Mouse (Mus musculus) stomach, postnatal 0 days (tissue): ENCODE data around the gene Grid2ip. TPM values are rescaled to one million over a fixed set of nuclear protein-coding genes. Genes with fewer than 3 reads are reported as not detected.
"Not testable (repeated sequence)": the region's sequence is repeated elsewhere in the genome, so short reads cannot be mapped to it uniquely, and the experiment has no call there.

Source experiments
- ATAC-seq: fragments of 200-750 bp; cut with Nextera tagmentation; 2 replicates; pipeline ENCODE4 v1.8.0; 2017; ENCODE audit not compliant: low FRiP score, low TSS enrichment
- DNase-seq: peaks from one replicate; pipeline ENCODE4 v3.0.0-alpha.2; 2016; ENCODE audit warnings: low spot score
- H3K27ac ChIP-seq: fragments of 300-500 bp; sonication (generic); replicated peaks from 2 replicates; pipeline ENCODE4 v1.5.1; 2014; ENCODE audit warnings: mild to moderate bottlenecking, control low read depth
- H3K27me3 ChIP-seq: fragments of 300-500 bp; sonication (generic); 2 replicates; pipeline ENCODE4 v1.6.1; 2014; ENCODE audit warnings: low read length; ENCODE audit not compliant: control insufficient read depth, insufficient read depth
- H3K36me3 ChIP-seq: fragments of 300-500 bp; sonication (generic); 2 replicates; pipeline ENCODE4 v1.6.1; 2014; ENCODE audit warnings: low read length, mixed read lengths; ENCODE audit not compliant: control insufficient read depth, insufficient read depth
- H3K4me1 ChIP-seq: fragments of 300-500 bp; sonication (generic); replicated peaks from 2 replicates; pipeline ENCODE4 v1.6.1; 2014; ENCODE audit warnings: antibody characterized with exemption; ENCODE audit not compliant: control insufficient read depth, insufficient read depth
- H3K4me2 ChIP-seq: fragments of 300-500 bp; sonication (generic); replicated peaks from 2 replicates; pipeline ENCODE4 v1.6.1; 2014; ENCODE audit warnings: low read depth, mild to moderate bottlenecking, control low read depth, moderate library complexity
- H3K4me3 ChIP-seq: fragments of 300-500 bp; sonication (generic); 2 replicates; pipeline ENCODE4 v1.5.1; 2014; ENCODE audit warnings: low read depth, low read length, control low read depth
- H3K9ac ChIP-seq: fragments of 300-500 bp; sonication (generic); 2 replicates; pipeline ENCODE4 v1.6.1; 2014; ENCODE audit warnings: mild to moderate bottlenecking, low read length, control low read depth, mixed read lengths
- H3K9me3 ChIP-seq: fragments of 300-500 bp; sonication (generic); 2 replicates; pipeline ENCODE4 v1.6.1; 2016; ENCODE audit warnings: low read length; ENCODE audit not compliant: control insufficient read depth
- CTCF ChIP-seq: IDR thresholded peaks from 2 replicates; pipeline ENCODE4 v1.5.1; 2016; ENCODE audit warnings: antibody characterized with exemption, low read depth, mild to moderate bottlenecking, moderate library complexity
- EP300 ChIP-seq: optimal IDR thresholded peaks from 2 replicates; pipeline ENCODE3; 2016; ENCODE audit warnings: antibody characterized with exemption
- WGBS: fragments of 180-500 bp; shearing (Covaris S2); extraction: QIAGEN DNeasy Blood & Tissue Kit; methylation state at CpG from one replicate; pipeline ENCODE4 v1.1.7; 2014; 5-methylcytosine and 5-hydroxymethylcytosine counted together
- polyA plus RNA-seq: library from polyadenylated mRNA; unstranded; fragments of >200 nt; fragmentation: Nextera tagmentation; extraction: Ambion mirVana; gene quantifications from 2 replicates; pipeline ENCODE4 v1.2.1, GENCODE M21; 2015

The Grid2ip gene
- polyA plus RNA-seq, 1 experiment from 2014 or later: 0.86 TPM

DNA sequence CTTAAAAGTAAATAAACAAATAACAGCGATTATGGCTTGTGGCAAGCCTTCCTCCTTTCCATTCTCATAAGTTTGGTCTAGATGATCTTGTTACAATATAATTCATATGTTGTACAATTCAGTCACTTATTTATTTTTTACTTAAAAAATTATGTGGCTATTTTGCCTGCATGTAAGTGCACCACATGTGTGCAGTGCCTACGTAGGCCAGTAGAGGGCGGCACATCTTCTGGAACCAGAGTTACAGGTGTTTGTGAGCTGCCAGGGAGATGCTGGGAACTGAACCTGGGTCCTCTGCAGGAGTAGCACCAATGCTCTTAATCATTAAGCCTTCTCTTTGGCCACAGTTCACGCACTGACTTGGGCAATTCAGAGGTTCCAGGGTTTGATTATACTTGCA lies 19.0 kb downstream of the Grid2ip start:
- no peak overlapping the region for H3K9ac ChIP-seq
- H3K9me3 ChIP-seq: no peaks in the 10 kb centered on the region
- ATAC-seq (no peak), DNase-seq (no peak)
- WGBS: 87% methylated on average over 4 of the region's 4 CpGs
- no peak overlapping the region for H3K4me3 ChIP-seq
- H3K4me1 ChIP-seq: no peaks in the 10 kb centered on the region
- no peak overlapping the region for H3K27ac ChIP-seq
- H3K27me3 ChIP-seq: no peaks in the 10 kb centered on the region; the same call in 1 of the 2 replicates
- no peaks in the 10 kb centered on the region for H3K36me3 ChIP-seq
- TF ChIP-seq CTCF (peak; percentile 56), EP300 (no peak)
- no peak overlapping the region for H3K4me2 ChIP-seq

DNA sequence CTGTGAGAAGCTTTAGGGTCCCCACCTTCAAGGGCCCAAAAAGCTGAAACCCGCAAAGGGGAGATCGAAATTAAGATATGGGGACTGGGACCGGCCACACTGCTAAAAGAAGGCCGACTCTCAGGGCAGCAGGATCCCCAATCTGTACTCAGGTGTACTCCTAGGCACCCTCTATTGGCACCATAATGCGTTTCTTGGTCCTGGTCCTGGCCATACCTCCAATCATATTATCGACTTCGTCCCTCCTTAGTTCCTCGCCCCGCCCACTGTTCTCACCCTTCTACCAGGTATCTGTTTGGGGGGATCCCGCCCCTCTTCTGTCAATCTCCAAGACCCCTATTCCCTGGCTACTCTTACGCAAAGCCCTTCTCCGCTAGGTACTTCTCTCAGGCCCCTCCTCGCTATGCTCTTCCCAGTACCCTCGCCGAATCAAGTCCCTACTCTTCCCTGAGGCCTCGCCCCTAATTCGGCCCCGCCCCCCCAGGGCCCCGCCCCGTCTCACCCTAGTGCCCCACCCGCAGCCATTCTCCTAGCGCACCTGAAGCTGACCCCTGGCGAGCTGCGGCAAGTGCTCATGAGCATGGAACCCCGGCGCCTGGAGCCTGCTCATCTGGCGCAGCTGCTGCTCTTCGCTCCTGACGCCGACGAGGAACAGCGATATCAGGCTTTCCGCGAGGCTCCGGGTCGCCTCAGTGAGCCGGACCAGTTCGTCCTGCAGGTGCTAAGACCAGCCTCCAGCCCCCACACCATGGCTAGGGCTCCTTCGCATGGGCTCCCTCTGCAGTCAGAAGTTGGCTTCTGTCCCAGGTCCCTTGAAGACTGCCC lies 29.9 kb downstream of the Grid2ip start:
- TF ChIP-seq EP300: no peak
- TF ChIP-seq CTCF: peak; percentile 33; the same call in 1 of the 2 replicates
- H3K4me1 ChIP-seq: peaks cover 7% of the 10 kb centered on the region; the same call in 1 of the 2 replicates
- 10% methylated on average over 39 of the region's 39 CpGs for whole genome bisulfite sequencing
- peak; percentile 91 for DNase-seq
- H3K9me3 ChIP-seq: no peaks in the 10 kb centered on the region
- H3K27ac ChIP-seq: no peak overlapping the region; the same call in 1 of the 2 replicates
- peak overlapping the region; percentile 62 for H3K4me2 ChIP-seq
- no peaks in the 10 kb centered on the region for H3K36me3 ChIP-seq
- peak overlapping the region; percentile 31 for H3K4me3 ChIP-seq
- ATAC-seq: peak; percentile 84
- H3K27me3 ChIP-seq: no peaks in the 10 kb centered on the region
- 0 out of 2 replicates have a peak overlapping the region, but pooled peaks have one; percentile 13 for H3K9ac ChIP-seq

DNA sequence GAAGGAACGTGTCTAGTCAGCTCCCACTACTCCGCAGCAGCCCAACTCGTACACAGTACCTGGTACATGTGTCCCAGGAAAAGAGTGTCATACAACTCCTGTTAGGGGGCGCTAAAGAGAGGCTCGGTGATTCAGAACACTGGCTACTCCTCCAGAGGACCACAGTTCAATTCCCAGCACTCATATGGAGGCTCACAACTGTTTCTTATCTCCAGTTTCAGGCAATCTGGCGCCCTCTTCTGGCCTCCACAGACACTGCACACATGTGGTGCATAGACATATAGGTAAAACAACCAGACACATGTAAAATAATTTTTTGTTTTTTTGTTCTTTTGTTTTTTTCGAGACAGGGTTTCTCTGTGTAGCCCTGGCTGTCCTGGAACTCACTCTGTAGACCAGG lies 37.0 kb downstream of the Grid2ip start:
- ATAC-seq: no peak
- WGBS: 83% methylated on average over 7 of the region's 7 CpGs

DNA sequence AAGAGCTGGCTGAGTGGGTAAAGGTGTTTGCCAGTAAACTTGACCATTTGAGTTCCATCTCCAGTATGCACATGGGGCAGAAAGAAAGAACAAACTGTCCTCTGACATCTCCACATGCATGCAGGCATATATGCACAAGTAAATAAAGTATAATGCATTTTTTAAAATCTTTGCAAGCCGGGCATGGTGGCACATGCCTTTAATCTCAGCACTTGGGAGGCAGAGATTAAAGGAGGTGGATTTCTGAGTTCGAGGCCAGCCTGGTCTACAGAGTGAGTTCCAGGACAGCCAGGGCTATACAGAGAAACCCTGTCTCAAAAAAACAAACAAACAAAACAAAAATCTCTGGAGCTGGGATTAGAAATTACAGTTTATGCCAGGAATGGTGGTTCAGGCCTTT lies 37.8 kb downstream of the Grid2ip start:
- not testable (repeated sequence) for H3K4me2 ChIP-seq, H3K4me1 ChIP-seq, H3K4me3 ChIP-seq, H3K27me3 ChIP-seq, H3K9me3 ChIP-seq, H3K9ac ChIP-seq, DNase-seq, H3K36me3 ChIP-seq, H3K27ac ChIP-seq, ATAC-seq
- WGBS: 91% methylated on average over 2 of the region's 2 CpGs

More for the DNA sequence above, 37.0 kb downstream of the Grid2ip start:
- TF ChIP-seq EP300 (no peak), CTCF (peak; percentile 46)
- no peaks in the 10 kb centered on the region for H3K36me3 ChIP-seq
- no peak overlapping the region for H3K4me3 ChIP-seq
- H3K27me3 ChIP-seq: no peaks in the 10 kb centered on the region
- no peak overlapping the region for H3K27ac ChIP-seq
- H3K4me2 ChIP-seq: no peak overlapping the region
- H3K9ac ChIP-seq: no peak overlapping the region
- H3K9me3 ChIP-seq: no peaks in the 10 kb centered on the region
- H3K4me1 ChIP-seq: no peaks in the 10 kb centered on the region
- DNase-seq: no peak

DNA sequence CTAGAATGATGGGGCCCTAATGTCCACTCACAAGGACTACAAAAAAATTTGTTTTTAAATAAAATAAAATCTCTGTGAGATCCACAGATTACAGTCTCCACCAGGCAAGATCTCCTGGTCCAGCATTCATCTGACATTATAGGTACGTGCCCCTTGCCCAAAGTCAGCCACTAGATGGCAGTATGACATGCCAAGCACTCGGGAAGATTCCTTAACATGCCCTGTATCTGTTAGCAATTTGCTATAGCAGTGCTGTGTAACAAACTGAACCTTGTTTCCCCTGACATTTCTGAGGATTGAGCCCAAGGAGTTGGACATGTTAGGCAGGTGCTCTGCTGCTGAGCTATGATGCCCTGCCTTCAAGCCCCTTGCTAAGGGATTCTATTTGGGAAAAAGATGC lies 38.5 kb downstream of the Grid2ip start:
- Histone ChIP-seq H3K9me3 (no peaks in the 10 kb centered on the region), H3K4me2 (no peak overlapping the region), H3K4me1 (no peaks in the 10 kb centered on the region), H3K27ac (no peak overlapping the region), H3K4me3 (no peak overlapping the region), H3K36me3 (no peaks in the 10 kb centered on the region), H3K27me3 (no peaks in the 10 kb centered on the region), H3K9ac (no peak overlapping the region)
- no peak for ATAC-seq
- 39% methylated on average over 2 of the region's 2 CpGs for WGBS
- DNase-seq: peak; percentile 35
- TF ChIP-seq EP300 (no peak), CTCF (peak; percentile 70)

DNA sequence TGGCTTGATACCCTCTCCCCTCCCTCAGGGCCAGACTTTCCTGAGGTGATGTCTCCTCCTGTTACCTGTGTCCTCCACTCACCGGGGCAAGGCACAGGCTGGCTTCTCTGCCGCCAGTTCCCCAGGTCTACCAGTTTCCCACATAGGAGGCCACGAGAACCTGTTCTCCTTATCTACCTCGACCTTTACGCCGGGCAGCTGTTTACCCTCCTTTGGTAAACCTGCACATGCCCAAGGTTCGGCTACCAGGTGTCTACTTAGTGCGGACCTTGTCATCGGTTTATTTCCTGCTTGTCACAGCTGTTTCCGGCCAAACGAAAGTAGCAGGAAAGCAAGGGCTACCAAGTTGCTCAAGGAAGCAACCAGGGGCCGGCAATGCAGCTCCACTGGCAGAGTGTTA lies 43.4 kb downstream of the Grid2ip start:
- 61% methylated on average over 12 of the region's 12 CpGs for WGBS
- H3K9ac ChIP-seq: 0 out of 2 replicates have a peak overlapping the region, but pooled peaks have one; percentile 31
- H3K4me2 ChIP-seq: no peak overlapping the region
- H3K4me1 ChIP-seq: no peaks in the 10 kb centered on the region
- H3K9me3 ChIP-seq: no peaks in the 10 kb centered on the region
- no peaks in the 10 kb centered on the region for H3K27me3 ChIP-seq
- H3K36me3 ChIP-seq: no peaks in the 10 kb centered on the region
- H3K4me3 ChIP-seq: no peak overlapping the region
- DNase-seq (peak; percentile 91), ATAC-seq (peak; percentile 93)
- no peak for TF ChIP-seq CTCF
- peak overlapping the region; percentile 88 for H3K27ac ChIP-seq
